Comparison of ENCODE assay signal across 13 mouse cellular contexts in genomic region chr1:81231759-81232406, GRCm38 (mm10).
DNase-seq lines count a peak whose midpoint lies in the region; ATAC-seq and TF ChIP-seq lines count a peak whose summit lies in the region.
"Had no signal": no experiment of that assay in that cellular context is flagged by ENCODE, and none has a peak within 500 bp of the region (broad histone marks: within the 10 kb centered on the region; RNA-seq: fewer than 3 reads in every experiment).

No protein-coding gene starts in this region.

- no peaks in the 10 kb centered on the region for H3K27me3 ChIP-seq in heart, embryonic 10.5 days (ENCODE audit: insufficient read depth, poor library complexity, severe bottlenecking)
- no peaks in the 10 kb centered on the region for H3K27me3 ChIP-seq in hindbrain, postnatal 0 days (ENCODE audit: insufficient read depth, low read length)
- H3K27me3 ChIP-seq in hindbrain, embryonic 13.5 days = no peaks in the 10 kb centered on the region
- no peaks in the 10 kb centered on the region for H3K27me3 ChIP-seq in forebrain, embryonic 11.5 days (ENCODE audit: control insufficient read depth, insufficient read depth, low read length)

- H3K4me2 ChIP-seq in hindbrain, postnatal 0 days (ENCODE audit: low read depth, low read length) = no peak overlapping the region
- H3K4me2 ChIP-seq in hindbrain, embryonic 13.5 days = no peak overlapping the region
- H3K4me2 ChIP-seq in forebrain, embryonic 11.5 days (ENCODE audit: low read depth, low read length, severe bottlenecking) = no peak overlapping the region

- H3K4me1 ChIP-seq in heart, embryonic 10.5 days = peaks cover 8% of the 10 kb centered on the region
- H3K4me1 ChIP-seq in hindbrain, postnatal 0 days (ENCODE audit: insufficient read depth, low read length) = no peaks in the 10 kb centered on the region
- H3K4me1 ChIP-seq in hindbrain, embryonic 13.5 days (replicated peaks) = no peaks in the 10 kb centered on the region
- H3K4me1 ChIP-seq in forebrain, embryonic 11.5 days (replicated peaks; ENCODE audit: control insufficient read depth, insufficient read depth, low read length) = 0 out of 2 replicates have a peak, but pooled peaks cover 2% of the 10 kb centered on the region

- no peak for TF ChIP-seq CTCF in hindbrain, postnatal 0 days (IDR thresholded peaks at IDR 0.05; ENCODE audit: low read depth)

- intact Hi-C loops in left cerebral cortex, postnatal 10 days (cut with DNase I) = no loop called here

- 74% methylated on average over 2 of the region's 2 CpGs for WGBS in heart, embryonic 10.5 days
- WGBS in hindbrain, postnatal 0 days = 22% methylated on average over 2 of the region's 2 CpGs
- whole genome bisulfite sequencing in hindbrain, embryonic 13.5 days = 19% methylated on average over 2 of the region's 2 CpGs
- 11% methylated on average over 2 of the region's 2 CpGs for WGBS in forebrain, embryonic 11.5 days

- H3K9ac ChIP-seq in hindbrain, postnatal 0 days (replicated peaks; ENCODE audit: low read length) = no peak overlapping the region
- H3K9ac ChIP-seq in hindbrain, embryonic 13.5 days = no peak overlapping the region
- no peak overlapping the region for H3K9ac ChIP-seq in forebrain, embryonic 11.5 days (ENCODE audit: low read length)

- no peak for ATAC-seq in hindbrain, postnatal 0 days
- ATAC-seq in hindbrain, embryonic 13.5 days (ENCODE audit: low FRiP score) = no peak
- ATAC-seq in forebrain, embryonic 11.5 days (replicated peaks; ENCODE audit: low FRiP score) = peak; percentile 87

- no peaks in the 10 kb centered on the region for H3K36me3 ChIP-seq in heart, embryonic 10.5 days
- no peaks in the 10 kb centered on the region for H3K36me3 ChIP-seq in hindbrain, postnatal 0 days (ENCODE audit: insufficient read depth, low read length)
- no peaks in the 10 kb centered on the region for H3K36me3 ChIP-seq in hindbrain, embryonic 13.5 days
- no peaks in the 10 kb centered on the region for H3K36me3 ChIP-seq in forebrain, embryonic 11.5 days (ENCODE audit: control insufficient read depth, insufficient read depth, low read length)

- peak overlapping the region; percentile 42; the same call in 1 of the 2 replicates for H3K27ac ChIP-seq in heart, embryonic 10.5 days
- no peak overlapping the region for H3K27ac ChIP-seq in hindbrain, postnatal 0 days
- H3K27ac ChIP-seq in hindbrain, embryonic 13.5 days = no peak overlapping the region
- no peak overlapping the region for H3K27ac ChIP-seq in forebrain, embryonic 11.5 days (ENCODE audit: low read depth, low read length)

- no peak overlapping the region; the same call in 1 of the 2 replicates for H3K4me3 ChIP-seq in heart, embryonic 10.5 days
- no peak overlapping the region for H3K4me3 ChIP-seq in hindbrain, postnatal 0 days (ENCODE audit: low read length)
- no peak overlapping the region for H3K4me3 ChIP-seq in hindbrain, embryonic 13.5 days
- H3K4me3 ChIP-seq in forebrain, embryonic 11.5 days (ENCODE audit: low read depth, low read length) = no peak overlapping the region

- no peak for DNase-seq in heart, embryonic 10.5 days (ENCODE audit: low spot score)
- no peak for DNase-seq in heart, adult 8-10 months (ENCODE audit: low spot score)
- peak; percentile 23 for DNase-seq in hindbrain, postnatal 0 days (ENCODE audit: low spot score)
- peak; percentile 11 for DNase-seq in R1 (ENCODE audit: low read depth, low spot score)
- no peak for DNase-seq in forebrain, embryonic 11.5 days (ENCODE audit: low spot score)
- DNase-seq in left cerebral cortex, postnatal 10 days (ENCODE audit: extremely low spot score in 1 of 2, low spot score in 2 of 2) = no peak
- DNase-seq in natural killer cell, adult 2 months (ENCODE audit: low spot score in 2 of 2) = no peak
- DNase-seq: adrenal gland, postnatal 25 days; cerebellum, postnatal 36 days; gastrocnemius, postnatal 25 days; kidney, adult 9 months; right cerebral cortex, postnatal 4 days had no signal

- H3K9me3 ChIP-seq in heart, embryonic 10.5 days = no peaks in the 10 kb centered on the region
- no peaks in the 10 kb centered on the region for H3K9me3 ChIP-seq in hindbrain, postnatal 0 days (ENCODE audit: low read length)
- no peaks in the 10 kb centered on the region for H3K9me3 ChIP-seq in hindbrain, embryonic 13.5 days
- no peaks in the 10 kb centered on the region for H3K9me3 ChIP-seq in forebrain, embryonic 11.5 days (ENCODE audit: control insufficient read depth, low read length)

Comparison
In these comparisons a context has a peak if more than half of its experiments do, and no peak if none do; other contexts are left out.
1. DNase-seq: peak in hindbrain, postnatal 0 days (single experiment) and R1 (single experiment); none in heart, embryonic 10.5 days (single experiment), heart, adult 8-10 months (single experiment), forebrain, embryonic 11.5 days (single experiment), left cerebral cortex, postnatal 10 days (0 of 2) and natural killer cell, adult 2 months (0 of 2).